Comparison of ENCODE assay signal across 8 mouse cellular contexts in genomic region chr10:20148130-20148772, GRCm38 (mm10). TPM values are rescaled to one million over a fixed set of nuclear protein-coding genes. Genes with fewer than 3 reads are reported as not detected.
DNase-seq lines count a peak whose midpoint lies in the region; ATAC-seq and TF ChIP-seq lines count a peak whose summit lies in the region.

Map7 (plus strand) TSS chr10:20148471.

- no peaks in the 10 kb centered on the region for H3K9me3 ChIP-seq in intestine, embryonic 16.5 days (ENCODE audit: control insufficient read depth, low read length)
- H3K9me3 ChIP-seq in liver, postnatal 0 days (ENCODE audit: low read length), result no peaks in the 10 kb centered on the region
- no peaks in the 10 kb centered on the region for H3K9me3 ChIP-seq in stomach, postnatal 0 days (ENCODE audit: control insufficient read depth, low read length)

- peaks cover 7% of the 10 kb centered on the region; the same call in 1 of the 2 replicates for H3K27me3 ChIP-seq in intestine, embryonic 16.5 days (replicated peaks; ENCODE audit: control insufficient read depth, insufficient read depth, low read length)
- 0 out of 2 replicates have a peak, but pooled peaks cover 8% of the 10 kb centered on the region for H3K27me3 ChIP-seq in liver, postnatal 0 days (ENCODE audit: insufficient read depth, low read length)
- H3K27me3 ChIP-seq in stomach, postnatal 0 days (ENCODE audit: control insufficient read depth, insufficient read depth, low read length), result no peaks in the 10 kb centered on the region

- peak within 1 kb of the TSS; percentile 90 for H3K4me2 ChIP-seq in intestine, embryonic 16.5 days (ENCODE audit: low read depth, low read length)
- peak within 1 kb of the TSS; percentile 98 for H3K4me2 ChIP-seq in liver, postnatal 0 days (ENCODE audit: low read depth, low read length)
- peak within 1 kb of the TSS; percentile 92 for H3K4me2 ChIP-seq in stomach, postnatal 0 days (replicated peaks; ENCODE audit: low read depth)

- no peaks in the 10 kb centered on the region for H3K36me3 ChIP-seq in intestine, embryonic 16.5 days (ENCODE audit: control insufficient read depth, insufficient read depth, low read length)
- peaks cover 4% of the 10 kb centered on the region for H3K36me3 ChIP-seq in liver, postnatal 0 days (replicated peaks; ENCODE audit: insufficient read depth, low read length)
- H3K36me3 ChIP-seq in stomach, postnatal 0 days (ENCODE audit: control insufficient read depth, insufficient read depth, low read length), result no peaks in the 10 kb centered on the region

- DNase-seq in left cerebral cortex, adult 18-20 months (ENCODE audit: low spot score in 2 of 2), result peak in 1 of 2 experiments; percentile 36
- no peak for DNase-seq in left cerebral cortex, adult 11 months (ENCODE audit: low spot score)
- no peak for DNase-seq in adrenal gland, postnatal 14 days
- peak; percentile 25 to 30 for DNase-seq in frontal cortex, postnatal 14 days (ENCODE audit: low spot score in 2 of 2)
- DNase-seq in liver, postnatal 0 days, result no peak
- no peak for DNase-seq in stomach, postnatal 0 days (ENCODE audit: low spot score)
- DNase-seq in urinary bladder, postnatal 25 days (ENCODE audit: low spot score), result no peak

- H3K4me3 ChIP-seq in intestine, embryonic 16.5 days (ENCODE audit: low read length), result peak within 1 kb of the TSS; percentile 83
- peak within 1 kb of the TSS; percentile 84 for H3K4me3 ChIP-seq in liver, postnatal 0 days (ENCODE audit: low read depth, low read length)
- peak within 1 kb of the TSS; percentile 84 for H3K4me3 ChIP-seq in stomach, postnatal 0 days (ENCODE audit: low read depth, low read length)

- no peak for TF ChIP-seq EP300 in liver, postnatal 0 days (IDR thresholded peaks at IDR 0.05; ENCODE audit: low read depth)
- TF ChIP-seq EP300 in stomach, postnatal 0 days (optimal IDR thresholded peaks at IDR 0.05), result no peak

- no peaks in the 10 kb centered on the region; the same call in 1 of the 2 replicates for H3K4me1 ChIP-seq in intestine, embryonic 16.5 days (ENCODE audit: control insufficient read depth, insufficient read depth, low read length)
- H3K4me1 ChIP-seq in liver, postnatal 0 days (ENCODE audit: insufficient read depth), result peaks cover 3% of the 10 kb centered on the region
- no peaks in the 10 kb centered on the region for H3K4me1 ChIP-seq in stomach, postnatal 0 days (replicated peaks; ENCODE audit: control insufficient read depth, insufficient read depth)

- peak within 1 kb of the TSS; percentile 78 for H3K27ac ChIP-seq in intestine, embryonic 16.5 days (ENCODE audit: low read length)
- peak within 1 kb of the TSS; percentile 78 for H3K27ac ChIP-seq in liver, postnatal 0 days (ENCODE audit: low read depth)
- peak within 1 kb of the TSS; percentile 88 for H3K27ac ChIP-seq in stomach, postnatal 0 days (replicated peaks)

- no peak for TF ChIP-seq CTCF in liver, postnatal 0 days (IDR thresholded peaks at IDR 0.05; ENCODE audit: low read depth)
- no peak for TF ChIP-seq CTCF in stomach, postnatal 0 days (IDR thresholded peaks at IDR 0.05; ENCODE audit: low read depth)

- H3K9ac ChIP-seq in intestine, embryonic 16.5 days (ENCODE audit: low read depth, low read length), result peak within 1 kb of the TSS; percentile 86
- peak within 1 kb of the TSS; percentile 88 for H3K9ac ChIP-seq in liver, postnatal 0 days (replicated peaks)
- H3K9ac ChIP-seq in stomach, postnatal 0 days (ENCODE audit: low read length), result peak within 1 kb of the TSS; percentile 89

- no peak; the same call in 1 of the 2 replicates for ATAC-seq in intestine, embryonic 16.5 days
- ATAC-seq in liver, postnatal 0 days, result no peak; the same call in 1 of the 2 replicates
- ATAC-seq in stomach, postnatal 0 days (ENCODE audit: low FRiP score, low TSS enrichment), result peak; percentile 30; the same call in 1 of the 2 replicates

- 4% methylated on average over 51 of the region's 51 CpGs for WGBS in intestine, embryonic 16.5 days
- 4% methylated on average over 51 of the region's 51 CpGs for WGBS in liver, postnatal 0 days (ENCODE audit: insufficient replicate concordance)
- 5% methylated on average over 46 of the region's 51 CpGs for WGBS in stomach, postnatal 0 days

RNA-seq across cellular contexts. Expression of gene Map7, which starts in this region (rescaled TPM):
- 100 to 1,000 TPM; 107 to 113 TPM for total RNA-seq in left cerebral cortex, adult 18-20 months (2021)
- 16.5 and 19.0 TPM in 2 replicates for total RNA-seq in adrenal gland, postnatal 14 days (2021)
- 44.7 and 50.3 TPM in 2 replicates for polyA plus RNA-seq in intestine, embryonic 16.5 days (2015; fragmentation: Nextera tagmentation; extraction: Ambion mirVana)
- 6.1 and 6.8 TPM in 2 replicates for polyA plus RNA-seq in liver, postnatal 0 days (2015; fragmentation: Nextera tagmentation; extraction: Ambion mirVana)
- polyA plus RNA-seq in stomach, postnatal 0 days (2015; fragmentation: Nextera tagmentation; extraction: Ambion mirVana), result 23.0 TPM in 2 replicates

Comparison
In these comparisons a context has a peak if more than half of its experiments do, and no peak if none do; other contexts are left out.
1. DNase-seq: peak in frontal cortex, postnatal 14 days (2 of 2); none in left cerebral cortex, adult 11 months (single experiment), adrenal gland, postnatal 14 days (single experiment), liver, postnatal 0 days (single experiment), stomach, postnatal 0 days (single experiment) and urinary bladder, postnatal 25 days (single experiment).
2. Peak in every context shown above with its lines, with median percentiles within 50 percentile points of each other: H3K27ac ChIP-seq, H3K4me2 ChIP-seq, H3K4me3 ChIP-seq and H3K9ac ChIP-seq.